ENCODE assay signal across 12 mouse cellular contexts in the genomic region with DNA sequence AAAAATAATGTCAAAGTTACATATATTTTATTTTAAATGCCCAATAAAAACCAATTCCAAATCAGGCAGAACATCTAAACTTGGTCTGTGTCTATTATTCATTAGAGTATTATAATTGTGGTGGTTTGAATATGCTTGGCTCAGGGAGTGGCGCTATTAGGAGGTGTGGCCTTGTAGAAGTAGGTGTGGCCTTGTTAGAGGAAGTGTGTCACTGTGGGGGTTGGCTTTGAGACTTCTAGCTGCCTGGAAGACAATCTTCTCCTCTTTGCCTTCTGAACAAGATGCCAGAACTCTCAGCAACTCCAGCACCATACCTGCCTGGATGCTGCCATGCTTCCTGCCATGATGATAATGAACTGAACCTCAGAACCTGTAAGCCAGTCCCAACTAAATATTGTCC.
"Had no signal": no experiment of that assay in that cellular context is flagged by ENCODE, and none has a peak within 500 bp of the region (broad histone marks: within the 10 kb centered on the region; RNA-seq: fewer than 3 reads in every experiment).

No protein-coding gene starts in this region.

- DNase-seq: liver, postnatal 0 days; lung, adult 2 months; lung, postnatal 14 days; lung, postnatal 36 days; retina, postnatal 1 day; right cerebral cortex, adult 18-20 months; right cerebral cortex, postnatal 25 days; right cerebral cortex, postnatal 4 days; spleen, adult 18-20 months; thymus, adult 18-20 months; thymus, postnatal 14 days; thymus, postnatal 4 days had no signal
